Mouse (Mus musculus): ENCODE data around the gene Osbpl8. TPM values are rescaled to one million over a fixed set of nuclear protein-coding genes. Genes with fewer than 3 reads are reported as not detected.
"Not testable (repeated sequence)": the region's sequence is repeated elsewhere in the genome, so short reads cannot be mapped to it uniquely, and the experiment has no call there.

Osbpl8 gene
- polyA plus RNA-seq, 1 experiment from 2014 or later: 9.2 TPM

GRCm38 (mm10) chr10:111133271-111133670 lies 31.3 kb upstream of the Osbpl8 start:
- H3K4me3 ChIP-seq: no peak overlapping the region
- no peak for DNase-seq (ENCODE audit: low spot score)
- WGBS: 91% methylated on average over 5 of the region's 5 CpGs
- H3K27ac ChIP-seq: no peak overlapping the region
- no peaks in the 10 kb centered on the region for H3K9me3 ChIP-seq
- no peaks in the 10 kb centered on the region for H3K27me3 ChIP-seq (ENCODE audit: insufficient read depth, poor library complexity, severe bottlenecking)
- H3K36me3 ChIP-seq: no peaks in the 10 kb centered on the region
- peaks cover 4% of the 10 kb centered on the region; the same call in 1 of the 2 replicates for H3K4me1 ChIP-seq (replicated peaks)

- Histone ChIP-seq H3K4me3 (no peak overlapping the region), H3K27me3 (ENCODE audit: insufficient read depth, poor library complexity, severe bottlenecking) (no peaks in the 10 kb centered on the region), H3K27ac (no peak overlapping the region), H3K4me1 (replicated peaks) (peaks cover 4% of the 10 kb centered on the region; the same call in 1 of the 2 replicates), H3K9me3 (no peaks in the 10 kb centered on the region), H3K36me3 (no peaks in the 10 kb centered on the region)
- WGBS: 84% methylated on average over 8 of the region's 8 CpGs
- no peak for DNase-seq (ENCODE audit: low spot score)
Observed at GRCm38 (mm10) chr10:111133936-111134335, 30.6 kb upstream of the Osbpl8 start.

- Histone ChIP-seq H3K4me1 (replicated peaks) (peaks cover 4% of the 10 kb centered on the region; the same call in 1 of the 2 replicates), H3K27ac (no peak overlapping the region), H3K27me3 (ENCODE audit: insufficient read depth, poor library complexity, severe bottlenecking) (no peaks in the 10 kb centered on the region), H3K9me3 (no peaks in the 10 kb centered on the region), H3K4me3 (no peak overlapping the region), H3K36me3 (no peaks in the 10 kb centered on the region)
- 89% methylated on average over 9 of the region's 9 CpGs for WGBS
- no peak for DNase-seq (ENCODE audit: low spot score)
Observed at GRCm38 (mm10) chr10:111134412-111134957, 30.1 kb upstream of the Osbpl8 start.

GRCm38 (mm10) chr10:111136306-111136705 lies 28.2 kb upstream of the Osbpl8 start:
- not testable (repeated sequence) for DNase-seq (ENCODE audit: low spot score); H3K27ac ChIP-seq; H3K27me3 ChIP-seq (ENCODE audit: insufficient read depth, poor library complexity, severe bottlenecking); H3K4me3 ChIP-seq; H3K4me1 ChIP-seq (replicated peaks); H3K36me3 ChIP-seq; H3K9me3 ChIP-seq
- 79% methylated on average over 5 of the region's 5 CpGs for WGBS

GRCm38 (mm10) chr10:111137905-111138304 lies 26.6 kb upstream of the Osbpl8 start:
- WGBS: 86% methylated on average over 4 of the region's 4 CpGs
- Histone ChIP-seq H3K36me3 (no peaks in the 10 kb centered on the region), H3K4me1 (replicated peaks) (no peaks in the 10 kb centered on the region), H3K9me3 (no peaks in the 10 kb centered on the region), H3K27ac (no peak overlapping the region), H3K27me3 (ENCODE audit: insufficient read depth, poor library complexity, severe bottlenecking) (no peaks in the 10 kb centered on the region), H3K4me3 (no peak overlapping the region)
- no peak for DNase-seq (ENCODE audit: low spot score)

- H3K9me3 ChIP-seq: no peaks in the 10 kb centered on the region
- 70% methylated on average over 1 of the region's 1 CpGs for WGBS
- no peaks in the 10 kb centered on the region for H3K27me3 ChIP-seq (ENCODE audit: insufficient read depth, poor library complexity, severe bottlenecking)
- H3K4me1 ChIP-seq (replicated peaks): no peaks in the 10 kb centered on the region
- no peak for DNase-seq (ENCODE audit: low spot score)
- no peak overlapping the region for H3K27ac ChIP-seq
- H3K4me3 ChIP-seq: no peak overlapping the region
- H3K36me3 ChIP-seq: no peaks in the 10 kb centered on the region
Observed at GRCm38 (mm10) chr10:111139170-111139569, 25.4 kb upstream of the Osbpl8 start.

- Histone ChIP-seq H3K27me3 (ENCODE audit: insufficient read depth, poor library complexity, severe bottlenecking) (no peaks in the 10 kb centered on the region), H3K4me3 (no peak overlapping the region), H3K9me3 (no peaks in the 10 kb centered on the region), H3K4me1 (replicated peaks) (no peaks in the 10 kb centered on the region), H3K27ac (no peak overlapping the region), H3K36me3 (no peaks in the 10 kb centered on the region)
- no peak for DNase-seq (ENCODE audit: low spot score)
- 92% methylated on average over 5 of the region's 5 CpGs for WGBS
Observed at GRCm38 (mm10) chr10:111139881-111140280, 24.7 kb upstream of the Osbpl8 start.

GRCm38 (mm10) chr10:111144371-111144959 lies 20.1 kb upstream of the Osbpl8 start:
- Histone ChIP-seq H3K9me3 (no peaks in the 10 kb centered on the region), H3K36me3 (no peaks in the 10 kb centered on the region), H3K27me3 (ENCODE audit: insufficient read depth, poor library complexity, severe bottlenecking) (no peaks in the 10 kb centered on the region), H3K4me1 (replicated peaks) (no peaks in the 10 kb centered on the region), H3K27ac (no peak overlapping the region), H3K4me3 (no peak overlapping the region)
- WGBS: 87% methylated on average over 11 of the region's 11 CpGs
- DNase-seq (ENCODE audit: low spot score): no peak

GRCm38 (mm10) chr10:111149761-111150160 lies 14.8 kb upstream of the Osbpl8 start:
- no peaks in the 10 kb centered on the region for H3K9me3 ChIP-seq
- H3K4me3 ChIP-seq: no peak overlapping the region
- 81% methylated on average over 5 of the region's 5 CpGs for WGBS
- no peaks in the 10 kb centered on the region for H3K4me1 ChIP-seq (replicated peaks)
- H3K27me3 ChIP-seq (ENCODE audit: insufficient read depth, poor library complexity, severe bottlenecking): no peaks in the 10 kb centered on the region
- DNase-seq (ENCODE audit: low spot score): no peak
- no peaks in the 10 kb centered on the region for H3K36me3 ChIP-seq
- no peak overlapping the region for H3K27ac ChIP-seq

GRCm38 (mm10) chr10:111155065-111155464 lies 9.5 kb upstream of the Osbpl8 start:
- no peaks in the 10 kb centered on the region for H3K27me3 ChIP-seq (ENCODE audit: insufficient read depth, poor library complexity, severe bottlenecking)
- no peaks in the 10 kb centered on the region for H3K36me3 ChIP-seq
- no peak overlapping the region for H3K27ac ChIP-seq
- no peaks in the 10 kb centered on the region for H3K9me3 ChIP-seq
- WGBS: 93% methylated on average over 3 of the region's 3 CpGs
- H3K4me1 ChIP-seq (replicated peaks): no peaks in the 10 kb centered on the region
- H3K4me3 ChIP-seq: no peak overlapping the region
- DNase-seq (ENCODE audit: low spot score): no peak

- 79% methylated on average over 7 of the region's 7 CpGs for WGBS
- Histone ChIP-seq H3K4me3 (no peak overlapping the region), H3K27me3 (ENCODE audit: insufficient read depth, poor library complexity, severe bottlenecking) (no peaks in the 10 kb centered on the region), H3K4me1 (replicated peaks) (no peaks in the 10 kb centered on the region), H3K9me3 (no peaks in the 10 kb centered on the region), H3K27ac (no peak overlapping the region), H3K36me3 (no peaks in the 10 kb centered on the region)
- no peak for DNase-seq (ENCODE audit: low spot score)
Observed at GRCm38 (mm10) chr10:111155571-111155970, 9.0 kb upstream of the Osbpl8 start.

GRCm38 (mm10) chr10:111156394-111157190 lies 8.0 kb upstream of the Osbpl8 start:
- no peaks in the 10 kb centered on the region for H3K4me1 ChIP-seq (replicated peaks)
- no peaks in the 10 kb centered on the region for H3K9me3 ChIP-seq
- H3K27ac ChIP-seq: no peak overlapping the region
- no peaks in the 10 kb centered on the region for H3K36me3 ChIP-seq
- DNase-seq (ENCODE audit: low spot score): no peak
- no peaks in the 10 kb centered on the region for H3K27me3 ChIP-seq (ENCODE audit: insufficient read depth, poor library complexity, severe bottlenecking)
- no peak overlapping the region for H3K4me3 ChIP-seq
- WGBS: 90% methylated on average over 29 of the region's 29 CpGs

GRCm38 (mm10) chr10:111157241-111157659 lies 7.3 kb upstream of the Osbpl8 start:
- Histone ChIP-seq H3K36me3 (no peaks in the 10 kb centered on the region), H3K4me1 (replicated peaks) (no peaks in the 10 kb centered on the region), H3K9me3 (no peaks in the 10 kb centered on the region), H3K4me3 (no peak overlapping the region), H3K27me3 (ENCODE audit: insufficient read depth, poor library complexity, severe bottlenecking) (no peaks in the 10 kb centered on the region), H3K27ac (no peak overlapping the region)
- WGBS: 90% methylated on average over 7 of the region's 7 CpGs
- DNase-seq (ENCODE audit: low spot score): no peak

All from hindbrain, embryonic 10.5 days (tissue).